Mouse (Mus musculus): Measurements from ENCODE around the gene Plxnd1.

- TF ChIP-seq EP300 (IDR thresholded peaks at IDR 0.05; ENCODE audit: insufficient read depth, low read depth, low read length) (no peak), CTCF (IDR thresholded peaks at IDR 0.05) (no peak), POLR2A (IDR thresholded peaks at IDR 0.05; ENCODE audit: insufficient read depth, low read depth, low read length) (no peak)
Observed at GRCm38 (mm10) chr6:115926416-115926815, 68.4 kb downstream of the Plxnd1 start.

All from heart, adult 2 months (tissue).